Mouse (Mus musculus) liver, adult 2 months (tissue): ENCODE measurements around the gene Nmb.

Experiments
- CTCF ChIP-seq: fragments of 200-500 bp; IDR thresholded peaks from 2 replicates; pipeline ENCODE4 v1.5.1; 2011; ENCODE audit warnings: low read depth, low read length, control low read depth
- POLR2A ChIP-seq: fragments of 200-500 bp; IDR thresholded peaks from 2 replicates; pipeline ENCODE4 v1.6.1; 2011; ENCODE audit warnings: low read length, control low read depth; ENCODE audit not compliant: insufficient read depth; ENCODE audit errors: extremely low read depth

GRCm38 (mm10) chr7:80897721-80898120 is 7.2 kb downstream of the Nmb start:
- no peak for TF ChIP-seq CTCF
- TF ChIP-seq POLR2A, result no peak
